Mouse (Mus musculus): ENCODE results near the gene Tob2. TPM values are rescaled to one million over a fixed set of nuclear protein-coding genes. Genes with fewer than 3 reads are reported as not detected.

The Tob2 gene
- polyA plus RNA-seq, 1 experiment from 2014 or later: 24.1 TPM

GRCm38 (mm10) chr15:81828426-81829207 lies 30.0 kb downstream of the Tob2 start:
- H3K27ac ChIP-seq (ENCODE audit: low read depth, low read length): no peak overlapping the region
- no peak for ATAC-seq (ENCODE audit: low FRiP score, low TSS enrichment)
- H3K9me3 ChIP-seq (ENCODE audit: control insufficient read depth, low read length): no peaks in the 10 kb centered on the region
- H3K36me3 ChIP-seq (ENCODE audit: control insufficient read depth, insufficient read depth, low read length): peaks cover 23% of the 10 kb centered on the region; the same call in 1 of the 2 replicates
- H3K4me1 ChIP-seq (ENCODE audit: control insufficient read depth, insufficient read depth, low read length): no peaks in the 10 kb centered on the region
- no peak overlapping the region for H3K4me2 ChIP-seq (replicated peaks; ENCODE audit: low read depth, low read length)
- no peak overlapping the region for H3K4me3 ChIP-seq (ENCODE audit: low read length)
- WGBS: 87% methylated on average over 7 of the region's 7 CpGs
- no peaks in the 10 kb centered on the region for H3K27me3 ChIP-seq (ENCODE audit: control insufficient read depth, insufficient read depth, low read length)
- H3K9ac ChIP-seq (ENCODE audit: low read depth, low read length): no peak overlapping the region

DNA sequence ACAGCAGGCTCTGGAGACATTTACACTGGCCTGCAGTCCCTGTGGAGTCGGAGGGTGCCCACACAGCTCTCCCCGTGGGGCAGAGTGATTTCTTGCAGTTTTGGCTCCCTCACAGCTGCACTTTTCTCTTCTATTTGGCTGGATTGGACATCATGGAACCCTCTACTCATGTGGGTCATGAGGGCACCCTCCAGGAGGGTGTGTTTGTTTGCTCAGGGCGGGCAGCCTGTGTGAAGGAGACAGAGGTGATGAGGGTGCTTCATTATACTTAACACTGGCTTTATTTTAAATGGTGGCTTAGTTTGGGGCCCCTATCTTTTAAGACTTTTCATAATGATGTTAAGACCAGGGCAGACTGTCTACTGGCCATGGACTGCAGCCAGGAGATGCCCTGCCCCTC lies 33.8 kb downstream of the Tob2 start:
- H3K4me1 ChIP-seq (ENCODE audit: control insufficient read depth, insufficient read depth, low read length): no peaks in the 10 kb centered on the region
- no peaks in the 10 kb centered on the region for H3K27me3 ChIP-seq (ENCODE audit: control insufficient read depth, insufficient read depth, low read length)
- H3K4me3 ChIP-seq (ENCODE audit: low read length): no peak overlapping the region
- 82% methylated on average over 3 of the region's 3 CpGs for WGBS
- no peak for ATAC-seq (ENCODE audit: low FRiP score, low TSS enrichment)
- no peak overlapping the region for H3K9ac ChIP-seq (ENCODE audit: low read depth, low read length)
- no peak overlapping the region for H3K4me2 ChIP-seq (replicated peaks; ENCODE audit: low read depth, low read length)
- H3K27ac ChIP-seq (ENCODE audit: low read depth, low read length): no peak overlapping the region
- peaks cover 45% of the 10 kb centered on the region; the same call in 1 of the 2 replicates for H3K36me3 ChIP-seq (ENCODE audit: control insufficient read depth, insufficient read depth, low read length)
- H3K9me3 ChIP-seq (ENCODE audit: control insufficient read depth, low read length): no peaks in the 10 kb centered on the region

DNA sequence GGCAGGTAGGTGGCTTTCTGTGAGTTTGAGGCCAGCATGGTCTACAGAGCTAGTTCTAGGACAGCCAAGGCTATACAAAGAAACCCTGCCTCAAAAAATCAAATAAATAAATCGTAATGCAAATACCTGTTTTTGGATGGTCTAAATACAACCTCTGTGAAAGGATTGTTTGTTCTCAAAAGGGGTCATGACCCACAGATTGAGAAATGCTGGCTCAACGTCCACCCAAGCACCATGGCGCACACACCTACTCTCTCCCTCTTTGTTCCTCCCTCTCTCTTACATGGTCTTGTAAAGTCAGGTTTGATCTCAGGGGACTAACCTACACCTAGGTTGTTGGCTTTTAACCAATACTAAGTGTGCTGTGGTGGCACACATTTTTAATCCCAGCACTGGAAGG lies 36.0 kb downstream of the Tob2 start:
- no peaks in the 10 kb centered on the region for H3K27me3 ChIP-seq (ENCODE audit: control insufficient read depth, insufficient read depth, low read length)
- H3K27ac ChIP-seq (ENCODE audit: low read depth, low read length): no peak overlapping the region
- H3K9ac ChIP-seq (ENCODE audit: low read depth, low read length): no peak overlapping the region
- H3K9me3 ChIP-seq (ENCODE audit: control insufficient read depth, low read length): no peaks in the 10 kb centered on the region
- H3K4me1 ChIP-seq (ENCODE audit: control insufficient read depth, insufficient read depth, low read length): no peaks in the 10 kb centered on the region
- no peak for ATAC-seq (ENCODE audit: low FRiP score, low TSS enrichment)
- H3K4me3 ChIP-seq (ENCODE audit: low read length): no peak overlapping the region
- H3K4me2 ChIP-seq (replicated peaks; ENCODE audit: low read depth, low read length): no peak overlapping the region
- 85% methylated on average over 3 of the region's 3 CpGs for WGBS
- H3K36me3 ChIP-seq (ENCODE audit: control insufficient read depth, insufficient read depth, low read length): peaks cover 45% of the 10 kb centered on the region; the same call in 1 of the 2 replicates

- no peak for ATAC-seq (ENCODE audit: low FRiP score, low TSS enrichment)
- Histone ChIP-seq H3K9me3 (ENCODE audit: control insufficient read depth, low read length) (no peaks in the 10 kb centered on the region), H3K36me3 (ENCODE audit: control insufficient read depth, insufficient read depth, low read length) (peaks cover 41% of the 10 kb centered on the region), H3K9ac (ENCODE audit: low read depth, low read length) (no peak overlapping the region), H3K4me2 (replicated peaks; ENCODE audit: low read depth, low read length) (no peak overlapping the region), H3K4me1 (ENCODE audit: control insufficient read depth, insufficient read depth, low read length) (no peaks in the 10 kb centered on the region), H3K27ac (ENCODE audit: low read depth, low read length) (no peak overlapping the region), H3K27me3 (ENCODE audit: control insufficient read depth, insufficient read depth, low read length) (no peaks in the 10 kb centered on the region), H3K4me3 (ENCODE audit: low read length) (no peak overlapping the region)
- WGBS: 92% methylated on average over 3 of the region's 3 CpGs
Measured at GRCm38 (mm10) chr15:81818404-81818803, 40.2 kb downstream of the Tob2 start.

DNA sequence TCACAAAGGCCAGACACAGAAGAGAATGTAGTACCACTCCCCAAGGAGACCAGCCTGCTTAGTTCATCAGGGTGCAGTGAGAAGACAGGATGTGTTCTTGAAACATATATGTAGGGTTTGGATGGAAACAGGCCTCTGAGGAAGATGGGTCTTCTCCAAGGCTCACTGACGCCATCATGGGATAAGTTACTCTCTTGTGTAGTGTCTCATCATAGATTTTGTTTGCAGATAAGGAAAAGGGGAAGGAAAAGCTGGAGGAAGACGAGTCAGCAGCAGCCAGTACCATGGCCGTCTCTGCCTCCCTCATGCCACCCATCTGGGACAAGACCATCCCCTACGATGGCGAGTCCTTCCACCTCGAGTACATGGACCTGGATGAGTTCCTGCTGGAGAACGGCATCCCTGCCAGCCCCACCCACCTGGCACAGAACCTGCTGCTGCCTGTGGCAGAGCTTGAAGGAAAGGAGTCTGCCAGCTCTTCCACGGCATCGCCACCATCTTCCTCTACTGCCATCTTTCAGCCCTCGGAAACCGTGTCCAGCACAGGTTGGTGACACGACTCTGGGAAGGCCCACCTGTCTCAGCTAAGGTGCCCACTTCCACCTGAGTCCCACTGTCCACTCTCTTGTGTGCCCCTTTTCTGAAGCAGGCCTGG lies 43.8 kb downstream of the Tob2 start:
- Histone ChIP-seq H3K4me1 (ENCODE audit: control insufficient read depth, insufficient read depth, low read length) (peaks cover 9% of the 10 kb centered on the region; the same call in 1 of the 2 replicates), H3K9ac (ENCODE audit: low read depth, low read length) (no peak overlapping the region), H3K4me3 (ENCODE audit: low read length) (no peak overlapping the region), H3K9me3 (ENCODE audit: control insufficient read depth, low read length) (no peaks in the 10 kb centered on the region), H3K4me2 (replicated peaks; ENCODE audit: low read depth, low read length) (no peak overlapping the region), H3K27me3 (ENCODE audit: control insufficient read depth, insufficient read depth, low read length) (no peaks in the 10 kb centered on the region), H3K27ac (ENCODE audit: low read depth, low read length) (no peak overlapping the region), H3K36me3 (ENCODE audit: control insufficient read depth, insufficient read depth, low read length) (peaks cover 22% of the 10 kb centered on the region)
- 93% methylated on average over 12 of the region's 12 CpGs for WGBS
- ATAC-seq (ENCODE audit: low FRiP score, low TSS enrichment): no peak

DNA sequence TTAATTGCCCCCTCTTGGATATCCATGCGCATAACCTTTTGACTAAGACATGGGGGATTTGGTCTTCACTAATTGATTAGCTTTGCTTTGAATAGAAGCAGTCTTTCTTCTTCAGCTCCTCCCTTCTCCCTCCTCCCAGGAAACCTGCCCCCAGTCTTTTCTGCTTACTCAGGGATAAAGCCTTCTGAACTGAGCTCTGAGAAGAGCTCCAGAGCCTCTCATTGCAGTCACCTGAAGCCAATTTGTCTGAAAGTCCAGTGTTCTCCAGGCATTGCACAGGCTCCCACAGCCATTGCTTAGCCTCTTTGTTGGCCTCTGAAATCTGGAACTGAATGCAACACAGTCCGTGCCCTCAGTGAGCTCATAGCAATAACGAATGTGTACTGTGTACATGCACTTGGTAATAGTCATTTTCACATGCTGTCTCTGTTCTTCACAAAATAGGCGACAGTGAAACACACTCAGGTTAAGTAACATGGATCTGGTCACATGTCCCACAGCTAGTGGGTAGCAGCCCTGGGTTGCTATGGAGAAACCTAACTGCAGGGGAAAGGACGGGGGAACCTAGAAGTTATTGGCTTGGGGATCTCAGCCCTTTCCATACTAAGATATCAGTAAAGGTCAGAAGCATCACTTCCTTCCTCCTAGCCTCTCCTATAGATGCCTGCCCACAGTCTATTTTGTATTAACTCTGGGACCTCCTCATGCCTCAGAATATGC lies 44.5 kb downstream of the Tob2 start:
- WGBS: 82% methylated on average over 5 of the region's 5 CpGs
- Histone ChIP-seq H3K27me3 (ENCODE audit: control insufficient read depth, insufficient read depth, low read length) (no peaks in the 10 kb centered on the region), H3K4me3 (ENCODE audit: low read length) (no peak overlapping the region), H3K4me2 (replicated peaks; ENCODE audit: low read depth, low read length) (no peak overlapping the region), H3K9me3 (ENCODE audit: control insufficient read depth, low read length) (no peaks in the 10 kb centered on the region), H3K27ac (ENCODE audit: low read depth, low read length) (no peak overlapping the region), H3K9ac (ENCODE audit: low read depth, low read length) (no peak overlapping the region), H3K4me1 (ENCODE audit: control insufficient read depth, insufficient read depth, low read length) (peaks cover 16% of the 10 kb centered on the region), H3K36me3 (ENCODE audit: control insufficient read depth, insufficient read depth, low read length) (peaks cover 22% of the 10 kb centered on the region)
- ATAC-seq (ENCODE audit: low FRiP score, low TSS enrichment): no peak

DNA sequence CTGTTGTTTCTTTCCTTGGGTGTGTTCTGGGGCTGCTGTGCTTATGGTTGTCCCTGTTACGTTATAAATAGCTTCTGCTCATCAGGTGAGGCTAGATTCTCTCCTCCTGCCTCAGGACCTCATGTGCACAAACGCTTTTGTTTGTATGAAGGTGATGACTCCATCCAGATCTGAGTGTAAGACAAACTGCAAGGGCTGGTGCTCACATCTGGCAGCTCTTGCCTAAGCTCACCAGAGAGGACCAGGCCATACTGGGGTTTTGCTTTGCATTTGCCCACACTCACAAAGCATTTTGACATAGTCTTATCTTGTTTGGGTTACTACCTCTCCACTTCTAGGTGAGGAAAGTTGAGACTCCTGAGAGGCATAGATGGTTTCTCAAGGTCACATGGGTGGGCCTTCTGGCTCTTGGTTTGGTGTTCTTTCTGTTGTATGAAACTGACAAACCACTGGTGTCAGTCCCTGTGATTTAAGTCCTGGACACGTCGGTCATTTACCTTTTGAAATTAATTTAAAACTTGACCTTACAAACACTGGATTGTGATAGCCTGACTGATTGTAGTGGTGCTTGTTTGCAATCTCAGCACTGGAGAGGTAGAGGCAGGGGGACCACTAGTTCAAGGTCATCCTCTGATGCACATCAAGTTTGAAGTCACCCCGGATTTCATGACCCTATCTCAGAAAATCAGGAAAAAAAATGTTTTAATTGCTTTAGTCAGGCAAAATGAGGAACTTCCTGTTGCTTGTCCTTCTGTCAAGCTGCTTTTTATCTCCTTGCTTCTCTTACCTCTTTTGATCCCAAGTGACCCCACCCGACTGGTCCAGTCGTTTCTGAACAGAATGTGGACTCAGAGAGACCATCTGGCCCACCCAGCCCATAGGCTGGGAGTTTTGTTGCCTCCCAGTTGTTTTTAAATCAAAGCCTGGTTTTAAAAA lies 45.6 kb downstream of the Tob2 start:
- Histone ChIP-seq H3K36me3 (ENCODE audit: control insufficient read depth, insufficient read depth, low read length) (peaks cover 22% of the 10 kb centered on the region), H3K4me2 (replicated peaks; ENCODE audit: low read depth, low read length) (peak overlapping the region; percentile 65), H3K27ac (ENCODE audit: low read depth, low read length) (no peak overlapping the region), H3K9me3 (ENCODE audit: control insufficient read depth, low read length) (no peaks in the 10 kb centered on the region), H3K9ac (ENCODE audit: low read depth, low read length) (peak overlapping the region; percentile 69; the same call in 1 of the 2 replicates), H3K4me3 (ENCODE audit: low read length) (no peak overlapping the region; the same call in 1 of the 2 replicates), H3K27me3 (ENCODE audit: control insufficient read depth, insufficient read depth, low read length) (no peaks in the 10 kb centered on the region), H3K4me1 (ENCODE audit: control insufficient read depth, insufficient read depth, low read length) (peaks cover 18% of the 10 kb centered on the region)
- WGBS: 60% methylated on average over 7 of the region's 7 CpGs
- no peak for ATAC-seq (ENCODE audit: low FRiP score, low TSS enrichment)

DNA sequence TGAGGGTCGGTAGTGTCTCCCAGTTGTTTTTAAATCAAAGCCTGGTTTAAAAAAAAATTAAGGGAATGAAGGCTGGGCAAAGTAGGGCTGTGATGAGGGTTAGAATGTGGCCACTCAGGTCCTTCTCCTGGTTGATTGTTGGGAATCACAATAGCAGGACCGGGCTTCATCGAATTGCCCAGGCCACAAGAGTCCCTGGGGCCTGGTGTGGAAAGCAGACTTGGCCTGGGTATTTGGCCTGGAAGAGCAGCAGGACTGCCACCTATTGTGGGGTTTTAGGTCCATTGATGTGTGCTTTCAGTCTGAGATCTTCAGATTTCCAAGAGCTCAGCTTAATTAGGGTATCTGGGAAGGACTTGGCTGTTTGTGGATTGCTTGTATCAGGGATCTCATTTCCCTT lies 46.3 kb downstream of the Tob2 start:
- Histone ChIP-seq H3K27ac (ENCODE audit: low read depth, low read length) (peak overlapping the region; percentile 75; the same call in 1 of the 2 replicates), H3K4me3 (ENCODE audit: low read length) (peak overlapping the region; percentile 60), H3K4me1 (ENCODE audit: control insufficient read depth, insufficient read depth, low read length) (peaks cover 18% of the 10 kb centered on the region), H3K9ac (ENCODE audit: low read depth, low read length) (peak overlapping the region; percentile 69), H3K4me2 (replicated peaks; ENCODE audit: low read depth, low read length) (peak overlapping the region; percentile 65), H3K9me3 (ENCODE audit: control insufficient read depth, low read length) (no peaks in the 10 kb centered on the region), H3K36me3 (ENCODE audit: control insufficient read depth, insufficient read depth, low read length) (peaks cover 22% of the 10 kb centered on the region), H3K27me3 (ENCODE audit: control insufficient read depth, insufficient read depth, low read length) (no peaks in the 10 kb centered on the region)
- no peak for ATAC-seq (ENCODE audit: low FRiP score, low TSS enrichment)
- 47% methylated on average over 3 of the region's 3 CpGs for WGBS

Data from kidney, embryonic 14.5 days (tissue).